Mouse (Mus musculus): ENCODE measurements around the gene B130006D01Rik. TPM values are rescaled to one million over a fixed set of nuclear protein-coding genes. Genes with fewer than 3 reads are reported as not detected.
A peak's percentile ranks its signal among the peaks of the same experiment; 100 is the strongest.

The B130006D01Rik gene
- polyA plus RNA-seq, 1 experiment from 2014 or later, result 1.1 TPM

DNA sequence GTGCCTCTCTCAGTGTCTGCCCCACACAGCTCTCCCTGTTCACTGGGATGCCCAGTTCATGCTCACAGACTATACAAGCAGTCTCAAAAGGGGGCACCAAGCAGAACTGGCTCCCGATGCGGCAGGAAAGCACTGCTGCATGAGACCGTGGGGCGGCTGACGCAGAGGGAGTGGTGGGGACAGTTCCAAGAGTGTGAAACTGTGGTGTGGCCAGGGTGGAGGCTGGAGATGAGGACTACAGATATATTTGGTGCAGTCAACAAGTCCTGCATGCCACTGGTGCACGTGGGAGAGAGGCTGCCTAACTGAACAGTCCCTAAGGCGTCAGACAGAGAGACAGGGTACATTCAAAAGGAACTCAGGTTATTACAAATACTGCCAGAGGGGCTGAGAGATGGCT lies 34.4 kb upstream of the B130006D01Rik start:
- H3K27me3 ChIP-seq (ENCODE audit: control insufficient read depth, insufficient read depth, low read depth, low read length), result no peaks in the 10 kb centered on the region
- no peaks in the 10 kb centered on the region for H3K36me3 ChIP-seq (ENCODE audit: control insufficient read depth, insufficient read depth, low read length)
- H3K4me2 ChIP-seq (ENCODE audit: low read depth, low read length), result no peak overlapping the region
- H3K27ac ChIP-seq (ENCODE audit: low read length), result peak overlapping the region; percentile 40
- 46% methylated on average over 7 of the region's 7 CpGs for WGBS
- H3K4me3 ChIP-seq (ENCODE audit: low read length), result no peak overlapping the region
- no peaks in the 10 kb centered on the region for H3K9me3 ChIP-seq (ENCODE audit: control insufficient read depth, low read length)
- H3K9ac ChIP-seq (ENCODE audit: low read length), result 0 out of 2 replicates have a peak overlapping the region, but pooled peaks have one; percentile 5
- peaks cover 7% of the 10 kb centered on the region; the same call in 1 of the 2 replicates for H3K4me1 ChIP-seq (replicated peaks; ENCODE audit: control insufficient read depth, insufficient read depth, low read length)
- ATAC-seq (ENCODE audit: low read depth), result 0 out of 2 replicates have a peak, but pooled peaks have one; percentile 22

DNA sequence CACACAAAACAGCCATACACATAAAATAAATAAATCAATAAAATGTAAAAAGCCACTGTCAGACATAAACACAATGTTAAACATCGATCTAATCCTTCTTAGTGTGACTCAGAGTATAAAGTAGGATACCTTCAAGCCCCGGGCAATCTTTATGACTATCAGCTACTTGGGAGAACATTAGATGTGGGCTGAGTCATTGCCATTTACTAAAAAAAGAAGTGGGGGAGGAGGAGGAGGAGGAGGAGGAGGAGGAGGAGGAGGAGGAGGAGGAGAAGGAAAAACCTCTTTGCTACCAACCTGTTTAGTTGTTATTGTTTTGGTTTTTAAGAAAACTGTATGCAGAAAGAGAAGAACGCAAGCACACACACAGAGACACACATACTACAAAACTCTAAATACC lies 33.8 kb upstream of the B130006D01Rik start:
- H3K4me2 ChIP-seq (ENCODE audit: low read depth, low read length), result no peak overlapping the region
- no peak overlapping the region for H3K4me3 ChIP-seq (ENCODE audit: low read length)
- no peak overlapping the region for H3K9ac ChIP-seq (ENCODE audit: low read length)
- H3K9me3 ChIP-seq (ENCODE audit: control insufficient read depth, low read length), result no peaks in the 10 kb centered on the region
- peaks cover 7% of the 10 kb centered on the region; the same call in 1 of the 2 replicates for H3K4me1 ChIP-seq (replicated peaks; ENCODE audit: control insufficient read depth, insufficient read depth, low read length)
- H3K27me3 ChIP-seq (ENCODE audit: control insufficient read depth, insufficient read depth, low read depth, low read length), result no peaks in the 10 kb centered on the region
- H3K27ac ChIP-seq (ENCODE audit: low read length), result no peak overlapping the region
- no peak for ATAC-seq (ENCODE audit: low read depth)
- H3K36me3 ChIP-seq (ENCODE audit: control insufficient read depth, insufficient read depth, low read length), result no peaks in the 10 kb centered on the region
- WGBS, result 80% methylated on average over 3 of the region's 3 CpGs

GRCm38 (mm10) chr11:95698541-95698940 lies 24.8 kb upstream of the B130006D01Rik start:
- H3K4me2 ChIP-seq (ENCODE audit: low read depth, low read length), result no peak overlapping the region
- no peak overlapping the region for H3K4me3 ChIP-seq (ENCODE audit: low read length)
- no peak overlapping the region for H3K9ac ChIP-seq (ENCODE audit: low read length)
- no peak for ATAC-seq (ENCODE audit: low read depth)
- 78% methylated on average over 5 of the region's 5 CpGs for WGBS
- H3K27ac ChIP-seq (ENCODE audit: low read length), result no peak overlapping the region
- no peaks in the 10 kb centered on the region for H3K4me1 ChIP-seq (replicated peaks; ENCODE audit: control insufficient read depth, insufficient read depth, low read length)
- no peaks in the 10 kb centered on the region for H3K36me3 ChIP-seq (ENCODE audit: control insufficient read depth, insufficient read depth, low read length)
- H3K27me3 ChIP-seq (ENCODE audit: control insufficient read depth, insufficient read depth, low read depth, low read length), result no peaks in the 10 kb centered on the region
- no peaks in the 10 kb centered on the region for H3K9me3 ChIP-seq (ENCODE audit: control insufficient read depth, low read length)

- no peak overlapping the region for H3K27ac ChIP-seq (ENCODE audit: low read length)
- no peak overlapping the region for H3K4me2 ChIP-seq (ENCODE audit: low read depth, low read length)
- H3K9me3 ChIP-seq (ENCODE audit: control insufficient read depth, low read length), result no peaks in the 10 kb centered on the region
- no peaks in the 10 kb centered on the region for H3K36me3 ChIP-seq (ENCODE audit: control insufficient read depth, insufficient read depth, low read length)
- 87% methylated on average over 13 of the region's 13 CpGs for WGBS
- no peak for ATAC-seq (ENCODE audit: low read depth)
- H3K4me1 ChIP-seq (replicated peaks; ENCODE audit: control insufficient read depth, insufficient read depth, low read length), result no peaks in the 10 kb centered on the region
- no peaks in the 10 kb centered on the region for H3K27me3 ChIP-seq (ENCODE audit: control insufficient read depth, insufficient read depth, low read depth, low read length)
- no peak overlapping the region for H3K9ac ChIP-seq (ENCODE audit: low read length)
- no peak overlapping the region for H3K4me3 ChIP-seq (ENCODE audit: low read length)
Measured at GRCm38 (mm10) chr11:95700778-95701739, 22.3 kb upstream of the B130006D01Rik start.

GRCm38 (mm10) chr11:95704032-95704969 lies 19.1 kb upstream of the B130006D01Rik start:
- no peak overlapping the region for H3K27ac ChIP-seq (ENCODE audit: low read length)
- no peaks in the 10 kb centered on the region for H3K4me1 ChIP-seq (replicated peaks; ENCODE audit: control insufficient read depth, insufficient read depth, low read length)
- H3K27me3 ChIP-seq (ENCODE audit: control insufficient read depth, insufficient read depth, low read depth, low read length), result no peaks in the 10 kb centered on the region
- WGBS, result 82% methylated on average over 12 of the region's 12 CpGs
- no peaks in the 10 kb centered on the region for H3K36me3 ChIP-seq (ENCODE audit: control insufficient read depth, insufficient read depth, low read length)
- no peak overlapping the region for H3K4me2 ChIP-seq (ENCODE audit: low read depth, low read length)
- no peak overlapping the region for H3K4me3 ChIP-seq (ENCODE audit: low read length)
- ATAC-seq (ENCODE audit: low read depth), result no peak
- H3K9ac ChIP-seq (ENCODE audit: low read length), result no peak overlapping the region
- no peaks in the 10 kb centered on the region for H3K9me3 ChIP-seq (ENCODE audit: control insufficient read depth, low read length)

DNA sequence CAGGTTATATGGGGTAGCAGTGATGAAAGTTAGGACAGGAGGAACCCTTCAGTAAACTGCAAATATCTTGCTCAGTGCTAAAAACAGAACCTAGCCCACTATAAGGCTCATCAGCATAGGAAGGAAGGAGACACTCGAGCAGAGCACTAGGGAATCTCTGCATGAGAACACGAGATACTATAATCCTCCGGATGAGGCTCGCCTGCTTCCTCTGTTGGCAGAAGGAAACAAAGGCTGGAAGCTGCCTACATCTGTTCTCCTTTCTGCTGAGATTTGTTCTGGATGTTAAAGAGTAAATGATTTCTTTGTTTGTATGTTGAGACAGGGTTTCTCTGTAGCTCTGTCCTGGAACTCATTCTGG lies 18.4 kb upstream of the B130006D01Rik start:
- H3K27me3 ChIP-seq (ENCODE audit: control insufficient read depth, insufficient read depth, low read depth, low read length), result no peaks in the 10 kb centered on the region
- no peaks in the 10 kb centered on the region for H3K9me3 ChIP-seq (ENCODE audit: control insufficient read depth, low read length)
- 67% methylated on average over 4 of the region's 4 CpGs for WGBS
- no peaks in the 10 kb centered on the region for H3K4me1 ChIP-seq (replicated peaks; ENCODE audit: control insufficient read depth, insufficient read depth, low read length)
- no peak overlapping the region for H3K9ac ChIP-seq (ENCODE audit: low read length)
- H3K4me3 ChIP-seq (ENCODE audit: low read length), result no peak overlapping the region
- H3K27ac ChIP-seq (ENCODE audit: low read length), result no peak overlapping the region
- no peak for ATAC-seq (ENCODE audit: low read depth)
- H3K4me2 ChIP-seq (ENCODE audit: low read depth, low read length), result no peak overlapping the region
- H3K36me3 ChIP-seq (ENCODE audit: control insufficient read depth, insufficient read depth, low read length), result no peaks in the 10 kb centered on the region

DNA sequence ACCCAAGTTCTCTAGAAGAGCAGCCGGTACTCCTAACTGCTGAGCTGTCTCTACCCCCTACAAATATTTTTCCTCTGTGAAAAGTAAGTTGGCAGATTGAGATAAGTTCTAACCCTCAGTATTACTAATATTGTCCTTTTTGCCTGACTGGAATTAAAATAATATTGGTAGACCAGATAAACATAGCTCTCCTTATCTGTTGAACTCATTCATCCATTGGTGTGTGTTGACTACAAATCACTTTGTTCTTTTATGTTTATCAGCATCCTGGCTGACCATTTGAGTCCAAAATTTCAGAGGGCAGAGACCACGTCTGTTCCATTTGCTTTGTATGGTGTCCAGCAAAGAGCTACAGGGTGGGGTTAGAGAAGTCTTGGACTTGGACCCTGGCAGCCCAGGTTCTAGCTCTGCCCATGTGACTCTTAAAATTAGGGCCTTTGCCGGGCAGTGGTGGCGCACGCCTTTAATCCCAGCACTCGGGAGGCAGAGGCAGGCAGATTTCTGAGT lies 13.8 kb upstream of the B130006D01Rik start:
- Histone ChIP-seq H3K4me2 (ENCODE audit: low read depth, low read length) (no peak overlapping the region), H3K9me3 (ENCODE audit: control insufficient read depth, low read length) (no peaks in the 10 kb centered on the region), H3K4me1 (replicated peaks; ENCODE audit: control insufficient read depth, insufficient read depth, low read length) (peaks cover 9% of the 10 kb centered on the region), H3K27ac (ENCODE audit: low read length) (no peak overlapping the region), H3K27me3 (ENCODE audit: control insufficient read depth, insufficient read depth, low read depth, low read length) (no peaks in the 10 kb centered on the region), H3K36me3 (ENCODE audit: control insufficient read depth, insufficient read depth, low read length) (no peaks in the 10 kb centered on the region), H3K9ac (ENCODE audit: low read length) (no peak overlapping the region), H3K4me3 (ENCODE audit: low read length) (no peak overlapping the region)
- ATAC-seq (ENCODE audit: low read depth), result no peak
- 85% methylated on average over 6 of the region's 6 CpGs for WGBS

DNA sequence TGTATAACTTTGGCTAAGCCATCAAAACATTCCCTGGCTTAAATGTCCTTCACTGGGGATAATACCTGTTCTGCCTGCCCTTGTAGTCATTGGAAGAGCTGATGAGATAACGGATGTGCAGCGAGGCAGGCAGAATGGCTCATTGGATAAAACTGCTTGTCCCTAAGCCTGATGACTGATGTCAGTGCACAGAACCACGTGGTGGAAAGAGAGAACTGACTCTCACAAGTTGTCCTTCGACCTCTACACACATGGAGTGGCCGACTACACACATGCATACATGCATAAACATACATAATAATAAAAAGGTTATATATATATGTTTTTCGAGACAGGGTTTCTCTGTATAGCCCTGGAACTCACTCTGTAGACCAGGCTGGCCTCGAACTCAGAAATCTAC lies 12.9 kb upstream of the B130006D01Rik start:
- Histone ChIP-seq H3K27ac (ENCODE audit: low read length) (no peak overlapping the region), H3K9me3 (ENCODE audit: control insufficient read depth, low read length) (no peaks in the 10 kb centered on the region), H3K9ac (ENCODE audit: low read length) (no peak overlapping the region), H3K4me2 (ENCODE audit: low read depth, low read length) (no peak overlapping the region), H3K4me1 (replicated peaks; ENCODE audit: control insufficient read depth, insufficient read depth, low read length) (peaks cover 18% of the 10 kb centered on the region), H3K27me3 (ENCODE audit: control insufficient read depth, insufficient read depth, low read depth, low read length) (no peaks in the 10 kb centered on the region), H3K36me3 (ENCODE audit: control insufficient read depth, insufficient read depth, low read length) (no peaks in the 10 kb centered on the region), H3K4me3 (ENCODE audit: low read length) (no peak overlapping the region)
- 81% methylated on average over 7 of the region's 7 CpGs for WGBS
- no peak for ATAC-seq (ENCODE audit: low read depth)
